Mouse (Mus musculus): ENCODE results near the gene Fbxl16.

Gene Fbxl16

GRCm38 (mm10) chr17:25842509-25842908 is 33.6 kb downstream of the Fbxl16 start:
- no peak for DNase-seq (ENCODE audit: extremely low spot score)

- DNase-seq (ENCODE audit: extremely low spot score) = no peak
Observed at GRCm38 (mm10) chr17:25843122-25843521, 34.2 kb downstream of the Fbxl16 start.

- no peak for DNase-seq (ENCODE audit: extremely low spot score)
Observed at GRCm38 (mm10) chr17:25843636-25844395, 34.9 kb downstream of the Fbxl16 start.

GRCm38 (mm10) chr17:25844396-25844901 is 35.6 kb downstream of the Fbxl16 start, which contains the start of gene Rhot2:
Rhot2 (minus strand) TSS chr17:25844851.
- DNase-seq (ENCODE audit: extremely low spot score) = peak; percentile 91

- no peak for DNase-seq (ENCODE audit: extremely low spot score)
Observed at GRCm38 (mm10) chr17:25860229-25860628, 51.3 kb downstream of the Fbxl16 start.

GRCm38 (mm10) chr17:25860832-25861703 is 52.2 kb downstream of the Fbxl16 start, which contains the start of gene Wdr90:
Wdr90 (minus strand) TSS chr17:25861501.
- DNase-seq (ENCODE audit: extremely low spot score) = peak; percentile 87

GRCm38 (mm10) chr17:25861704-25862612 is 53.1 kb downstream of the Fbxl16 start:
- no peak for DNase-seq (ENCODE audit: extremely low spot score)

GRCm38 (mm10) chr17:25863681-25864080 is 54.8 kb downstream of the Fbxl16 start:
- no peak for DNase-seq (ENCODE audit: extremely low spot score)

- no peak for DNase-seq (ENCODE audit: extremely low spot score)
Observed at GRCm38 (mm10) chr17:25864311-25864710, 55.4 kb downstream of the Fbxl16 start.

- DNase-seq (ENCODE audit: extremely low spot score) = no peak
Observed at GRCm38 (mm10) chr17:25865288-25865687, 56.4 kb downstream of the Fbxl16 start.

GRCm38 (mm10) chr17:25866172-25866571 is 57.3 kb downstream of the Fbxl16 start:
- DNase-seq (ENCODE audit: extremely low spot score) = no peak

GRCm38 (mm10) chr17:25867509-25867835 is 58.6 kb downstream of the Fbxl16 start:
- no peak for DNase-seq (ENCODE audit: extremely low spot score)

- DNase-seq (ENCODE audit: extremely low spot score) = peak; percentile 73
Observed at GRCm38 (mm10) chr17:25867836-25868600, 59.1 kb downstream of the Fbxl16 start.

- peak; percentile 84 for DNase-seq (ENCODE audit: extremely low spot score)
Observed at GRCm38 (mm10) chr17:25868601-25869191, 59.8 kb downstream of the Fbxl16 start, which contains the start of gene Mcrip2. Mcrip2 (minus strand) TSS chr17:25868764.

GRCm38 (mm10) chr17:25869498-25869897 is 60.6 kb downstream of the Fbxl16 start:
- DNase-seq (ENCODE audit: extremely low spot score) = no peak

GRCm38 (mm10) chr17:25869954-25870353 is 61.1 kb downstream of the Fbxl16 start:
- no peak for DNase-seq (ENCODE audit: extremely low spot score)

All from embryo, embryonic 9.5 days (tissue).